Mouse (Mus musculus): ENCODE measurements at regions not wholly inside any gene's neighbourhood (a gene's known extent, or its start where the extent isn't known, plus 50 kb on each side); places are given as distances from the start of the nearest gene placed in this dataset.
"Not testable (repeated sequence)": the region's sequence is repeated elsewhere in the genome, so short reads cannot be mapped to it uniquely, and the experiment has no call there.

- DNase-seq (ENCODE audit: low read depth in 1 of 2, low spot score in 2 of 2), result no peak
These were observed 203.4 kb upstream of the Tbl1x start for GRCm38 (mm10) chrX:77307374-77307773.

DNA sequence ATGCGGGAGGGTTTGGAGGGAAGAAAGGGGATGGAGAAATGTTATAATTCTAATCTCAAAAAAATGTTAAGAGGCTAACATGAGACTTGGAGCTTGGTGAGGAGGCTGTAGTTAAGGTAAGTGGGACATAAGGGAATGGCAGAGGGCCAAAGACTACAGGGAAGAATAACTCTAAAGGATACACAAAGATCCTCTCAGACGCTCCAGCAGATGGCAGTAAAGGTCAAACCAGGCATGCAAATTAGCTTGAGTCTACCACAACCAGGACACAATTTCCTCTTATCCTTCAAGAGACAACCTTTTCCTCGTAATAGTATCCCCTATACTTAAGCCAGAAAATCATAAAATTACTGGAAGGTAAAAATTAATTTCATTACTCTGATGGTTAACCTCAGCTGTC, 196.4 kb upstream of the Tbl1x start:
- no peak for DNase-seq (ENCODE audit: low read depth in 1 of 2, low spot score in 2 of 2)

DNA sequence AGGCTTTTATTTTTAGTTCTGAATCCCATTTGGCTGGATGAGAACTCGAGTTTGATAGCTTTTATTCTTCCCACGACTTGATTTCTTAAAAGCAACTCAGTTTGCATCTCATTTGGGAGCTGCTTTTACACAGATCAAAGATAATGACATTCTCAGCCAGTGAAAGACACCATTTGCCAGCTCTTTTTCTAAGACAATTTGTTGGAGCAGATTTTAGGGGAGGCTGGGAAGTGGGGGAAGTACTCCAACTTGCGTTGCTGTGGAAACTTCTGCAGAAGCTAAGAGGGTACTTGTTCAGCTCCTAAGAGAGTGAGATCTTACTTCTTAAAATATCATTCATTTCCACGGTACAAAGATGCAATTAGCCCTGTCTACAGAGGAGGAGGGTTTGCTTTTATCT, 187.2 kb upstream of the Tbl1x start:
- DNase-seq (ENCODE audit: low read depth in 1 of 2, low spot score in 2 of 2), result no peak

- DNase-seq (ENCODE audit: low read depth in 1 of 2, low spot score in 2 of 2), result no peak
These were observed 157.6 kb upstream of the Tbl1x start for GRCm38 (mm10) chrX:77353181-77353580.

DNA sequence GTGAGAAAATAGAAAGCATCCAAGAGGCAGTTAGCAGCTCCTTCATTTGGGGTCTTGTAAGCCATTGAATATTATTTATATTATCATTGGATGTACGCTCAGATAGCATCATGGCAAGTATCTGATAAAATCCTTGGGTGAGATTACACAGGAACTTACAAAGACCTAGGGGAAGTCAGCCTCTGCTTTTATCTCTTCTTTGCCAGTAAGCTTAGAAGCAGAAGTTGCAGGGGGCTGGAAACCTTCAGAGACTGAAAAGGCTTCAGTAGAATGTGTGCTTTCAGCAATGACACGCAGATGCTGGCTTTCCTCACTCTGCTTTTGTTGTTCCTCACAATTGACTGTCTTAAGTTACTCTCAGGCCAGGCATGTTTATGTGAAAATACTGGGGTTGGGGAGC, 150.3 kb upstream of the Tbl1x start:
- no peak for DNase-seq (ENCODE audit: low read depth in 1 of 2, low spot score in 2 of 2)

DNA sequence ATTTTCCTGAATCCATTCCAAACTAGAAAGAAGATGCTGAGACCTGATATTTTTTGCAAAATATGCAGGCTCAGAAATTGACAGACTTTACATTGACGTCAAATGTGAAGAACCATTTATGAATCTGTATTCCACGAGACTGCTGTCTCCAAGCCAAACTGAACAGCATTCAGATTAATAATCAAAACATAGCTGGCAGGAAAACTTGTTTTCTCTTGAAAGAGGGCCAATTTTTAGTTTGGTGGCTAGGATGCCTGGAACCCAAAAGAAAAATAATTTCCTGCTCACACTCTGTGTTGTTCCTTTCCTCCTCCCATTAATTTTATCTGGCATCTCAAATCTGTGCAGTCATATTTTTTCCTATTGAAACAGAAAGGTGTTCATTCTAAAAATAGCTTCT, 149.7 kb upstream of the Tbl1x start:
- DNase-seq (ENCODE audit: low read depth in 1 of 2, low spot score in 2 of 2), result no peak

- no peak for DNase-seq (ENCODE audit: low read depth in 1 of 2, low spot score in 2 of 2)
These were observed 147.2 kb upstream of the Tbl1x start for GRCm38 (mm10) chrX:77363657-77364056.

DNA sequence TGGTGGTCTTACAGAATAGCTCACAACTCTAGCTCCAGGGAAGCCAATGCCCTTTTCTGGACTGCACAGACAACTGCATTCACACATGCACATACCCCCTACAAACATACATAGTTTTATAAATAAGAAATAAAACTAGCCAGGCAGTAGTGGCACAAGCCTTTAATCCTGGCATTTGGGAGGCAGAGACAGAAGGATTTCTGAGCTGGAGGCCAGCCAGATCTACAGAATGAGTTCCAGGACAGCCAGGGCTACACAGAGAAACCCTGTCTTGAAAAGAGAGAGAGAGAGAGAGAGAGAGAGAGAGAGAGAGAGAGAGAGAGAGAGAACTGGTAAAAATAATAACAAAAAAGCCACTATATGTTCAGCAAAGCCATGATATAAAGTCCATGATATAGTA, 143.5 kb upstream of the Tbl1x start:
- no peak for DNase-seq (ENCODE audit: low read depth in 1 of 2, low spot score in 2 of 2)

DNA sequence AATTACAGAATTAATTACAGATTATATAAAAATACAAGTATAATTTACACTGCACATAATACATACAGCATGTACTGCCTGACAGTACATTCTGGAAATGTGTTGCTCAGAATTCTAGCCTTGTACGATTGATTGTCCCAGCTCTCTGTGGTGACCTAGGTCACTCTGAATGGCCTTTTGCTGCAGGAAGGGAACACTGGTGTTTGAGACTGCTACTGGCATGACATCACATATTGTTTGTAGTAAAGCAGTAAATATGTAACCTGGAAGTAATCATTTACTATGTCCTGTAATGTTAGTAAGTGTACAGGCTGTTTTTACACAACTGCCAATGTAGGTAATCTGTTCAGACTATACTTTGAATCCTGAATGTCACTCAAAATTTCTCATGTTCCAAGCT, 123.5 kb upstream of the Tbl1x start:
- no peak for DNase-seq (ENCODE audit: low read depth in 1 of 2, low spot score in 2 of 2)

GRCm38 (mm10) chrX:77391760-77392446, 118.9 kb upstream of the Tbl1x start:
- DNase-seq (ENCODE audit: low read depth in 1 of 2, low spot score in 2 of 2), result no peak

GRCm38 (mm10) chrX:77406896-77407295, 103.9 kb upstream of the Tbl1x start:
- no peak for DNase-seq (ENCODE audit: low read depth in 1 of 2, low spot score in 2 of 2)

- DNase-seq (ENCODE audit: low read depth in 1 of 2, low spot score in 2 of 2), result no peak
These were observed 102.9 kb upstream of the Tbl1x start for GRCm38 (mm10) chrX:77407925-77408324.

GRCm38 (mm10) chrX:77409370-77409769, 101.4 kb upstream of the Tbl1x start:
- no peak for DNase-seq (ENCODE audit: low read depth in 1 of 2, low spot score in 2 of 2)

GRCm38 (mm10) chrX:77410812-77411211, 100.0 kb upstream of the Tbl1x start:
- no peak for DNase-seq (ENCODE audit: low read depth in 1 of 2, low spot score in 2 of 2)

- DNase-seq (ENCODE audit: low read depth in 1 of 2, low spot score in 2 of 2), result no peak
These were observed 96.7 kb upstream of the Tbl1x start for GRCm38 (mm10) chrX:77414156-77414555.

GRCm38 (mm10) chrX:77417766-77418165, 93.0 kb upstream of the Tbl1x start:
- DNase-seq (ENCODE audit: low read depth in 1 of 2, low spot score in 2 of 2), result no peak

- no peak for DNase-seq (ENCODE audit: low read depth in 1 of 2, low spot score in 2 of 2)
These were observed 88.6 kb upstream of the Tbl1x start for GRCm38 (mm10) chrX:77422206-77422605.

- DNase-seq (ENCODE audit: low read depth in 1 of 2, low spot score in 2 of 2), result no peak
These were observed 85.8 kb upstream of the Tbl1x start for GRCm38 (mm10) chrX:77424792-77425727.

GRCm38 (mm10) chrX:77425728-77426102, 85.1 kb upstream of the Tbl1x start:
- DNase-seq (ENCODE audit: low read depth in 1 of 2, low spot score in 2 of 2), result not testable (repeated sequence)

- not testable (repeated sequence) for DNase-seq (ENCODE audit: low read depth in 1 of 2, low spot score in 2 of 2)
These were observed 84.0 kb upstream of the Tbl1x start for GRCm38 (mm10) chrX:77426836-77427235.

DNA sequence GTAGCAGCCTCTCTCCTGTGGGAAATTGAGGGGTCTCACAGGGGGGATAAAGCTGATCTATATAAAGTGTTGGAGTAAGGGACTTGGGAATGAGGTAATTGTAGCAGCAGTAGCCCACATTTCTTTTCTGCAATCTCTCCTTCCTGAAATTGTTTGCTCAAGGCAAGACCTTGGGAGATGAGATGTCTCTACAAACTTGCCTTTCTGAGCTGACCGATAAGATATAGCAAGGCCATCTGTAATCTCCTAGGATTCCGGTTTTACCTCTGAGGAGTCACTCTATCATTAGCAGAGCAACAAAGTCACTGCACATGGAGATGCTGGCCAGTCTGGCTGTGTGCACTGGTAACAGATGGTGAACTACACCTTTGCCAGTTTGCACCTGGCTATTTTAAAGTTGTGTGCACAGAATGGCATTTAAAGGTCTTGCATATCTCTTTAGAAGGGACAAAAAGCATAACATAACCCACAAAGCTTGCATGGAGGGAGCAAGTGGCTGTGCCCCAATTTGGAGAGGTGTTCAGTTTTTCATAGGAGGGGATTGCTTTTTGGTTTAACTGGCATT, 78.7 kb upstream of the Tbl1x start:
- DNase-seq (ENCODE audit: low read depth in 1 of 2, low spot score in 2 of 2), result no peak

Data from monocyte, adult 2 months (primary cell).